Mouse (Mus musculus) c-Kit-positive CD71-positive TER-119-positive erythroid progenitor cells, embryonic 14.5 days (primary cell): ENCODE results near the gene Tmem161a.

Source experiments
- DNase-seq: peaks from one replicate; pipeline ENCODE4 v3.0.0-alpha.2; 2013; ENCODE audit warnings: low spot score

Tmem161a gene

GRCm38 (mm10) chr8:70172043-70172681 is at the start of gene Tmem161a:
Gene Tmem161a, plus strand, starts transcription at chr8:70172356.
- DNase-seq, result peak; percentile 95

DNA sequence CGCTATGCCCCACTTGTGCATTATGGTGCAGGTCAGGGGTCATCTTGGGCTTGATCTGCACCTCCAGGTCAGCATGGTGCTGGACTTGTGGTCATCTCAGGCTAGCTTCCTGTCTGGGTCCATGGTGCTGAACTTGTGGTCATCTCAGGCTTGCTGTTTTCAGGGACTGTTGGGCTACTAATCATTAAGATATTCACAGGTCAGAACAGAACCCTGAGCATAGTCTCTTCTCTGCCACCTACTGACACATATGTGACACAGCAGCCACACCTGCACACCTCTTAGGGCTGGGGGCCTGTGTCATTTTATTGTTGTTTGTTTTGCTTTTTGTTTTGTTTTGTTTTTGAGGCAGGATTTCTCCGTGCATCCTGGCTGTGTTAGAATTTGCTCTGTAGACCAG is 49.3 kb upstream of the Tmem161a start:
- DNase-seq, result no peak

GRCm38 (mm10) chr8:70124992-70125391 is 47.2 kb upstream of the Tmem161a start:
- DNase-seq, result no peak

DNA sequence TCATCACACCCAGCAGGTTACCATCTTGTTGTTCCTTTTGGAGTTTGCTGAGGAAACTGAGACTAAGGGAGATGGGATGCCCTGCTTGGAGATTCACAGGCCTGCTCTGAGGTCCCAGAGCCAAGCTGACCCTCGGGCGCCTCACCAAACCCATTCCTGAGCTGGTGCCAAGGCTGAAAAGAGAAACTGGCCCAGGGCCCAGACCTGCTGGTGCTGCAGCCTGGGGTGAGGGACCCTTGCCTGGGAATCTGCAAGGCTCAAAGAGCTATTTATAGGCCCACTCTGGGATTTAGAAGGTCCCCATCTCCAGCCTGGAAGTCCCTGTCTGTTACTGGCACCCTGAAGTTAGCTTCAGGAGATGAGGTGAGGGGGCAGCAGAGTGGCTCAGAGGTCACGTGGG is 43.7 kb upstream of the Tmem161a start:
- DNase-seq, result no peak

DNA sequence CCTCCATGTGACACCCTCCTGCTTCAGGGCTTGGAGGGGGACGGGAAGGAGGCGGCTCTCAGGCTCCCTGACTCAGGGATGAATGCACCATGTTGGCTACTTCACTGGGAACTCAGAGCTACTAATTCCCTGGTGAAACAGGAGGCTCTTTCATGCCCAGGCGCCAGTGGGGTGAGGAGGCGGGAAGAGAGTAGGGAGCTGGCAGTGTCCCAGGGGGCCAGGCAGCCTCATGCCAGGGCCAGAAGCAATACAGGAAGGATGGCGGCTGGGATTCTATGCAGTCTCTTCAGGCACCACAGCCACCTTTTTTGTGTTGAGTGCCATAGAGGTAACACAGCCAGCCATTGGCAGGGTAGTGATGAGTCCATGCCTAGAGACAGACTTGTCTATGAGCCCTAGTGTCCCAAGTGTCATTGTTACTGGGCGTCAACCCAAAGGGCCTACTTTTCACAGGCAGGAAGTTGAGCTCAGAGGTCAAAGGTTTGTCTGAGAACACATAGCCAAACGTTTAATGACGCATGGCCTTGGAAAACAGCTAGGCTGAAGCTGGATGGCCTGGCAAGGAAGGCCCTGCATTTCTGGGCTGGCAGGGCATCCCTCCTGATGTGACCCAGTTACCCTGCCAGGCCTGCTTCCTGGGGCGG is 42.7 kb upstream of the Tmem161a start:
- DNase-seq, result no peak

GRCm38 (mm10) chr8:70130066-70130465 is 42.1 kb upstream of the Tmem161a start:
- no peak for DNase-seq

DNA sequence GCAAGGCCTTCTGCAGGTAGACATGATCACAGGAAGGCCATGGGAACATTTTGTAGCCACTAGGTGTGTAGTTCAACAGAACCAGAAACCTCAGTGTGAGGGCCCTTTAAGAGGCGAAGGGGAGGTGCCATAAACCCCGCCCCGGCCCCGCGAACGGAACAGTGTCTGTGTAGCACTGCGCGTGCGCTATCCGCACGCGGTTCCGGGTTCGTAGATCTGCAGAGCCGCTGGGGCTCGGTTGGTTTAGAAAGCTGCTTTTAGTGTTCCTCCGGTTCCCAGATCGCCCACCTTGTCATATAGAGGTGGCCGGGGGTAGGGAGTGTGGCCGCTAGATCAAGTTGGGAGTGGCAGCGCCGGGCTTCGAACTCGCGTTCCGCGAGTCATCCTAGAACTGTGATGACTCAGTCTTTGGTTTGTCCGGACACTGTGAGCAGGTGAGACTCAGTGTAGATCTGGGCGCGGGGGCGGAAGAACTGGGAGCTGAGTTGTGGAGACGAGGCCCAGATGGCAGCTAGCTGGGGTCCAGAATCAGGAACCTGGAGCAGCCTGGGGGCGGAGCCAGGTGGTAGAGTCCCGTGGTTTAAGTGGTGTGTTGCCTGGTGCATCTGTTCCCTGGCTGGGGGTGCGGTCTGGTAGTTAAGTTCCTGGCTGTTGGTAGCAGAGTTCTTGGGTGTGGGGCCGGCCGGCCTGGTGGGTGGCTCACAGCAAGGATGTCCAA is 40.8 kb upstream of the Tmem161a start, which contains the start of gene Nr2c2ap:
Gene Nr2c2ap (plus strand): TSS at position 168 of the 718 bp plus-strand sequence.
- DNase-seq, result peak; percentile 83

GRCm38 (mm10) chr8:70134086-70134485 is 38.1 kb upstream of the Tmem161a start:
- no peak for DNase-seq

GRCm38 (mm10) chr8:70134931-70135330 is 37.2 kb upstream of the Tmem161a start:
- DNase-seq, result no peak

GRCm38 (mm10) chr8:70136591-70136990 is 35.6 kb upstream of the Tmem161a start:
- no peak for DNase-seq

DNA sequence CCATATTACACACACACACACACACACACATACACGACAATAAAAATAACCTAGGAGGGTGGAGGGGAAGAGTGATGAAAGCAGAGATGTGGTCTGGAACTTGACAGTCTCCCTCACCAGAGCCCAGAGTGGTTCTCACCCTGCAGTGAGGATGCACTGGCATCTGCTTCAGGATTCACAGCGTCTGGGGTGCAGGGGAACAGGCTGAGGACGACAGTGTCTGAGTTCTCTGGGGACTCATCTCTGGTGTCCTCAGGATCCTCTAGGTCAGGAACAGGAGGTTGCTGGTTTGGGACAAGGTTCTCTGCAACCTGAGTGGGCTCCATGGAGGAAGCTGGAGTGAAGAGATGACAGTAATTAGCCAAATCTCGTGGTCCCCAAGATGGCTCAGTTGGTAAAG is 34.3 kb upstream of the Tmem161a start:
- DNase-seq, result no peak

DNA sequence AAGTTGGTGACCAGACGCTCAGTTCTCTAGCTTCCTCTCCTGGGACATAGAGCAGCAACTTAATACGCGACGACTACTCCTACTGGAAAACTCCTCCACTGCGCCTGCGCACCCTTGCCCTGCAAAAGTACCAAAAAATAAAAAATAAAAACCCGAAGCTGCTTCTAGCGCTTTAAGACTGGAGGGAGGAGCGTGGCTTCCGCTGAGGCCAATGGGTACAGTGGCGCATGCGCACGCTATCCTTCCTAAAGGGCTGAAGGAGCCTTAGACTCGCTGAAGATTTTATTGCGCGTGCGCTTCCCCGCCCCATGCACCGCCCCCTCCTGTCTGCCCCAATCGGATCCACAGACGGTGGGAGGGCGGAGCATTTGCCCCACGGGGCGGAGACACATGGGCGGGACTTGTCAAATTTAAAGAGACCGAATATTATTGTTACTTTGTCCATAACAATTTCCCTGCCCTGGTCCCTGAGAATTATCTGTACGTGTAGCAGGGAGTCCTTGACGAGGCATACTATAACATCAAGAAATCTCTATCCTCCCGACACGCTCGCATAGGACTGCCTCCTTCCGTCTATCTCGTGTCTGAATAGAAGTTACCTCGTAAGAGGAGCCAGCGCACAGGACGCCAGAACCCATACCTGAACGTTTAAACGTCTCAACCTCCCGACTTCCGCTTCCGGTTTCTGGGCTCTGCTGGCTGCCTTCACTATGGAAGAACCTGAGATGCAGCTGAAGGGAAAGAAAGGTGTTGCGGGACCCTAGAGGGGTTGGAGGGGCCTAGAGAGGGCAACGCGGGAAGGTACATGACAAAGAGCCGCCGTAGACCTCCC is 32.9 kb upstream of the Tmem161a start, which contains the start of the genes Rfxank, Borcs8 and Mef2b:
Gene Rfxank (minus strand): TSS at position 129 of the 832 bp plus-strand sequence.
Gene Borcs8 (plus strand): TSS at position 474 of the 832 bp plus-strand sequence.
Gene Mef2b (plus strand): TSS at position 686 of the 832 bp plus-strand sequence.
- DNase-seq, result peak; percentile 100

GRCm38 (mm10) chr8:70139981-70140380 is 32.2 kb upstream of the Tmem161a start:
- DNase-seq, result no peak

DNA sequence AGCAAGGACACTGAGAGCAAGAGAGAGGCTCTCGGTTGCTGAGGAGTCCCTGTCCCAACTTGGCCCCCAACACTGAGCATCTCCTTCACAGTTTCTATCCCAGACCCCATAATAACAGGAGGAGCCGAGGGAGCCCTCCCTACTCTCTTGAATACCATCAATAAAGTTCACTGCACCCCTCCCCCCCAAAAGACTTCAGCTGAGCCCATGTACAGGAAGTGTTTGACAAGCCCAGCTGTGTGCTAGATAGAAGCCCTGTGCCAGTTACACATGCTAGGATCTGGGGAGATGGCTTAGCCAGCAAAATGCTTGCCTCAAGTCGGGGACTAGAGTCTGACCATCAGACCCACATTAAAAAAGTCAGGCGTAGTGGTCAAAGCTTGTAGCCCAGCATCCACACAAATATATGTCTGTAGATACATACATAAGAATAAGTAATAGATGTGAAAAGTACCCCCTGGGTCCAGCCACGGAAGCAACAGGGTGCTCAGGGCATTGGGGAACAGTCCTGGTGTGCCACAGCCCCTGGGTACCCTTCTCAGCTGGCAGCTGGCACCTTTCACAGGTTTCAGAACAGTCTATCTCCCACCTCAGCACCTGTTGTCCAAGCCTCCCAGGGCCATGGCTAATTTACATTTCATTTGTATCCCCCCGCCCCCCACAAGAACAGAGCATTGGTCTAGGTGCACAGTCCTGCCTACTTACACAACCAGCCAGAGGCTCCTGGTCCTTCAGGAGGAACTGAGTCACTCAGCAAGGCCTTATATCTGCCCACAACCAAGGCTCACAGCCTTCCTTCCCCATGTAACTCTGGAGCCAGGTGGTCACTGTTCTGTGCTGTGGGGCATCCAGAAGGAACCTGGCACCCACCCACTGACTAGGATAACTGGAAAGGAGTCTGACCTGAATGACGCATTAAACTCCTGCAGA is 24.2 kb upstream of the Tmem161a start:
- DNase-seq, result no peak

GRCm38 (mm10) chr8:70150158-70150557 is 22.0 kb upstream of the Tmem161a start:
- no peak for DNase-seq

DNA sequence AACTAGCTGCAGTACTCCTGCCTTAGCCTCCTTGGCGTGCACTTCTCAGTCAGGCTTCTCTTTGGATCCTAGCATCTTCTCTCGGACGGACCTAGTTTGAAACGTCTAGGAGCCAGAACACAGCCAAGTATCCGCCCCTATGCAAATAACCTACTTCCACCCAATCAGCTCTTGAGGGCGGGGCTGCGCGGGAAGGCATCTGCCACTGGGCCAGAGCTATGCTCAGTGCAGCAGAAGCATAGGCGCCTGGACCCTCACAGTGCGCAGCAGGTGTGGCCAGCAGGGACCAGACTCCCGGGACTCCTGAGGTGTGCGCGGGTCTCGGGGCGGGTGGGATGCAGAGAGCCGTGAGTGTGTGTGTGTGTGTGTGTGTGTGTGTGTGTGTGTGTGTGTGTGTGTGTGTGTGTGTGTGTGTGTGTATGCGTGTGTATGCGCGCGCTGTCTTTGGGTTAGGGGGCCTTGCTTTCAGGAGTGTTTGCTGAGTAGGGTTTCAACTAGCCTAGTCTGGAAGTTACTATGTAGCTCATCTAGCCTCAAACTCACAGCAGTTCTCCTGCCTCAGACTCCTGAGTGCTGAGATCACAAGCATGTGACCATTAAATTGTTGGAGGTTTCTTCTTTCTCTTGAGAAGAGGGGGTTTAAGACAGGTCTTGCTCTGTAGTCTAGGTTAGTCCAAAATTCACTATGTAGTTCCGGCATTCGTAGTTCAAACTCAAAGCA is 19.5 kb upstream of the Tmem161a start:
- DNase-seq, result peak; percentile 77

GRCm38 (mm10) chr8:70157240-70157800 is 14.8 kb upstream of the Tmem161a start:
- DNase-seq, result no peak

DNA sequence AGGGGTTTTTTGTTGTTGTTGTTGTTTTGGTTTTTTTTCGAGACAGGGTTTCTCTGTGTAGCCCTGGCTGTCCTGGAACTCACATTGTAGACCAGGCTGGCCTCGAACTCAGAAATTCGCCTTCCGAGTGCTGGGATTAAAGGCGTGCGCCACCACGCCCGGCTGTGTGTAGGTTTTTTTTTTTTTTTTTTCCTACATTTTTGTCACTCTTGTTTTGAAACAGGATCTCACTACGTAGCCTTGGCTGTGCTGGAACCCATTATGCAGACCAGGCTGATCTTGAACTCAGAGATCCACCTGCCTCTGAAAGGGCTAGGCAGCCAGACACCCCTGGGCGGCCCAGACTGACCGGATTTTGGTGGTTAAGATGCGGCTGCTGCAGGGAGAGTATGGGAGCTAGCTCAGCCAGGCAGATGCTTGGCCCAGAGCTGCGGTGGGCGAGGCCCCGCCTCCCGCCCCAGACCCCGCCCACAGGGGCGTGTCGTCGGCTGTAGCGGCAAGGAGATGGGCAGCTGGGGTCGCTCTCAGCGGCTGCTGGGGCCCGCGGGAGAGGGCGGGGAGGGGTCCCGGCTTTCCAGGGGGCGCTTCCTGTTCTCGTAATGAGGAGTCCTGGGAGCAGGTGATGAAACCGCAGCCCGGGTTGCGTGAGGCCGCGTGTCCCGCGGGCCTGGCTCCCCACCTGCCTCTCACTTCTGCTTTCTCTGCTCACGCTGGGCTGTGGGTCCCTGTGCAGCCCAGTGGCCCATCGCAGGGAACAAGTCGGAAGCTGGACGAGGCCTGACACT is 13.9 kb upstream of the Tmem161a start:
- peak; percentile 53 for DNase-seq

- no peak for DNase-seq
Observed at GRCm38 (mm10) chr8:70159211-70159610, 12.9 kb upstream of the Tmem161a start.
